Mouse (Mus musculus): ENCODE results near the gene Wfdc3.

- no peak for TF ChIP-seq CTCF (IDR thresholded peaks at IDR 0.05; ENCODE audit: extremely low read depth, insufficient read depth, low read length)
- no peak for TF ChIP-seq POLR2A (IDR thresholded peaks at IDR 0.05; ENCODE audit: extremely low read depth, insufficient read depth, low read length)
These were observed 12.1 kb upstream of the Wfdc3 start for GRCm38 (mm10) chr2:164757841-164758240.

Data from cortical plate, adult 2 months (tissue).